Mouse (Mus musculus): ENCODE results near the gene Smpd4.

DNA sequence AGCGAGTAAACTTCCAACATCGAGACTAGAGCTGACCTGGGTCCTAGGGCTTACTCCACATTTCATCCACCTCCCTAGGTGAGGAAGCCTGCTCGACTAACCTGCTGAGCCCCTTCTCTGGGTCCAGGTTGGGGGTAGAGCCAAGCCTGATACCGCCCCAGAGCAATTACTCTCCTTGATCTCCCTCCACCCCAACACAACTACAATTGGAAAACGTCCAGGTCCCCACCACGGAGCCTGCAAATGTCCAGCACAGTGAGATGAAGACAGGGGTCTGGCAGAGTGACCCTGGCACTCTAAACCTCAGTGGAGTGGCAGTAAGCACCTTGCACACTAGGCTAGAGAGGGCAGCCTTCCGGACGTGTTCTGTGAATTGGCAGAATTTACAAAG lies 42.3 kb upstream of the Smpd4 start:
- no peak for TF ChIP-seq POLR2A (IDR thresholded peaks at IDR 0.05; ENCODE audit: low read depth, low read length)
- TF ChIP-seq CTCF (IDR thresholded peaks at IDR 0.05; ENCODE audit: extremely low read depth, insufficient read depth, insufficient read length, insufficient replicate concordance), result no peak
